Mouse (Mus musculus) intestine, postnatal 0 days (tissue): ENCODE measurements around the gene Hspa4l. TPM values are rescaled to one million over a fixed set of nuclear protein-coding genes. Genes with fewer than 3 reads are reported as not detected.

Experiments used
- ATAC-seq: fragments of 200-750 bp; cut with Nextera tagmentation; 2 replicates; pipeline ENCODE4 v1.8.0; 2017; ENCODE audit warnings: mild to moderate bottlenecking, moderate TSS enrichment, moderate library complexity
- H3K27ac ChIP-seq: fragments of 300-500 bp; sonication (generic); 2 replicates; pipeline ENCODE4 v1.5.1; 2014; ENCODE audit warnings: mild to moderate bottlenecking, low read depth, low read length, moderate library complexity
- H3K27me3 ChIP-seq: fragments of 300-500 bp; sonication (generic); replicated peaks from 2 replicates; pipeline ENCODE4 v1.6.1; 2014; ENCODE audit warnings: low read length, mixed read lengths; ENCODE audit not compliant: control insufficient read depth, insufficient read depth
- H3K36me3 ChIP-seq: fragments of 300-500 bp; sonication (generic); 2 replicates; pipeline ENCODE4 v1.6.1; 2014; ENCODE audit warnings: mild to moderate bottlenecking, moderate library complexity; ENCODE audit not compliant: control insufficient read depth, insufficient read depth
- H3K4me1 ChIP-seq: fragments of 300-500 bp; sonication (generic); replicated peaks from 2 replicates; pipeline ENCODE4 v1.6.1; 2014; ENCODE audit warnings: antibody characterized with exemption, low read length, mixed read lengths; ENCODE audit not compliant: control insufficient read depth, insufficient read depth
- H3K4me2 ChIP-seq: fragments of 300-500 bp; sonication (generic); replicated peaks from 2 replicates; pipeline ENCODE4 v1.6.1; 2014; ENCODE audit warnings: low read depth, mild to moderate bottlenecking, moderate library complexity
- H3K4me3 ChIP-seq: fragments of 300-500 bp; sonication (generic); 2 replicates; pipeline ENCODE4 v1.5.1; 2014; ENCODE audit warnings: low read depth, low read length
- H3K9ac ChIP-seq: fragments of 300-500 bp; sonication (generic); 2 replicates; pipeline ENCODE4 v1.6.1; 2014; ENCODE audit warnings: mild to moderate bottlenecking, low read depth, low read length
- H3K9me3 ChIP-seq: fragments of 300-500 bp; sonication (generic); 2 replicates; pipeline ENCODE4 v1.6.1; 2016; ENCODE audit warnings: mixed run types; ENCODE audit not compliant: control insufficient read depth
- CTCF ChIP-seq: sonication (generic); IDR thresholded peaks from 2 replicates; pipeline ENCODE4 v1.5.1; 2016; ENCODE audit warnings: low read depth, mild to moderate bottlenecking, control low read depth, antibody characterized with exemption, moderate library complexity
- WGBS: fragments of 180-500 bp; shearing (Covaris S2); extraction: QIAGEN DNeasy Blood & Tissue Kit; methylation state at CpG from one replicate; pipeline ENCODE4 v1.1.7; 2014; 5-methylcytosine and 5-hydroxymethylcytosine counted together
- polyA plus RNA-seq: library from polyadenylated mRNA; unstranded; fragments of >200 nt; fragmentation: Nextera tagmentation; extraction: Ambion mirVana; gene quantifications from 2 replicates; pipeline ENCODE4 v1.2.1, GENCODE M21; 2015

Hspa4l gene
- polyA plus RNA-seq, 1 experiment from 2014 or later = 9.2 TPM

DNA sequence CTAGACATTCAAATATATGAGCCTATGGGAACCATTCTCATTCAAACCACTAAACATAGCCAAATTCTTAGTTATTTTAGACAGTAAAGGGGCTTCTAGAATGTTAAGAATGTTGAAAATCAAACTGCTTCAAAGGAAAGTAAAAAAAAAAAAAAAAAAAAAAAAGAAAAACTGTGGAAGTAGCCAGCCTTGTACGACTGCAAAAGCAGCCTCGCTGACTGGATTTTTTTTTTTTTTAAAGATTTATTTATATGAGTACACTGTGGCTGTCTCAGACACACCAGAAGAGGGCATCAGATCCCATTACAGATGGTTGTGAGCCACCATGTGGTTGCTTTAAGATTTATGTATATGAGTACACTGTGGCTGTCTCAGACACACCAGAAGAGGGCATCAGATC is 49.5 kb downstream of the Hspa4l start:
- no peak overlapping the region for H3K4me2 ChIP-seq
- H3K9me3 ChIP-seq = no peaks in the 10 kb centered on the region
- no peak for ATAC-seq
- peak; percentile 12; the same call in 1 of the 2 replicates for TF ChIP-seq CTCF
- no peak overlapping the region for H3K27ac ChIP-seq
- H3K27me3 ChIP-seq = no peaks in the 10 kb centered on the region
- no peak overlapping the region for H3K4me3 ChIP-seq
- H3K36me3 ChIP-seq = 0 out of 2 replicates have a peak, but pooled peaks cover 4% of the 10 kb centered on the region
- H3K4me1 ChIP-seq = no peaks in the 10 kb centered on the region
- WGBS = 89% methylated on average over 2 of the region's 2 CpGs
- no peak overlapping the region for H3K9ac ChIP-seq

DNA sequence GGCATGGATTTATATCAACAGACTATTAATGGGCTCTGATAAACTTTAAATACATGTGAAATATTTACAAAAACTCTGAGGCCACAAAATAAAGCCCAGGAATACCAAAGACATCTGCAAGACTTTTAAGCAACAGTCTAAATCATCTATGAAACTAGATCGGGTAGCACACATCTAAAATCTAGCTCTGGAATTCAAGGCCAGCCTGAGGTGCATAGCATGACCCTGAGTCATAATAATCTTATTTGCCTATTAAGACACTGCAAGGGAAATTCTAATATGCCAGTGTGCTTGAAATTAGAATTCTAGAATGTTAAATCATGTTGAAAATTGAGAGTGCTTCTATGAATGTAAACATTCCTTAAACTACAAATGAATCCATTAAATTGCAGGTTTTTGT is 53.8 kb downstream of the Hspa4l start:
- no peak for TF ChIP-seq CTCF
- no peaks in the 10 kb centered on the region for H3K9me3 ChIP-seq
- no peaks in the 10 kb centered on the region for H3K36me3 ChIP-seq
- WGBS = 68% methylated on average over 1 of the region's 1 CpGs
- H3K27ac ChIP-seq = no peak overlapping the region
- no peak for ATAC-seq
- H3K27me3 ChIP-seq = no peaks in the 10 kb centered on the region
- no peaks in the 10 kb centered on the region for H3K4me1 ChIP-seq
- no peak overlapping the region for H3K9ac ChIP-seq
- no peak overlapping the region for H3K4me3 ChIP-seq
- H3K4me2 ChIP-seq = no peak overlapping the region

DNA sequence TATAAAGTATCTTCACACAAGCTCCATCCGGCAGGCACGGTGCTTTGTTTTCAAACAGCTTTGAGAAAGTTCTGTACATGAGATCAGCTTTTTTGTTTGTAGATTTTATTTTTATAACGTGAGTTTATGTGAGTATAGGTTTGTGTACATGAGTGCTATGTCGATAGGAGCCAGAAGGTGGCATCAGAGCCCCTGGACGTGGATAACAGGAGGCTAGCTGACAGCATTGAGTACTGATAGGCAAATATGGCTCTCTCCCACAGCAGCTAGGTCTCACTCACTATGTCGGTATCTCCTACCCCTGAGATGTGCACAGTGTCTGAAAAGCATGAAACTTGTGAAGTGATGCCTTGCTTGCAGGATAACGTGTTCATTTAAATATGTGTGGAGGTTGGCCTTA is 54.2 kb downstream of the Hspa4l start:
- Histone ChIP-seq H3K4me2 (peak overlapping the region; percentile 98; the same call in 1 of the 2 replicates), H3K27ac (no peak overlapping the region), H3K4me3 (no peak overlapping the region), H3K9me3 (no peaks in the 10 kb centered on the region), H3K9ac (no peak overlapping the region), H3K4me1 (no peaks in the 10 kb centered on the region), H3K27me3 (no peaks in the 10 kb centered on the region), H3K36me3 (no peaks in the 10 kb centered on the region)
- 43% methylated on average over 7 of the region's 7 CpGs for WGBS
- ATAC-seq = no peak
- TF ChIP-seq CTCF = peak; percentile 81

DNA sequence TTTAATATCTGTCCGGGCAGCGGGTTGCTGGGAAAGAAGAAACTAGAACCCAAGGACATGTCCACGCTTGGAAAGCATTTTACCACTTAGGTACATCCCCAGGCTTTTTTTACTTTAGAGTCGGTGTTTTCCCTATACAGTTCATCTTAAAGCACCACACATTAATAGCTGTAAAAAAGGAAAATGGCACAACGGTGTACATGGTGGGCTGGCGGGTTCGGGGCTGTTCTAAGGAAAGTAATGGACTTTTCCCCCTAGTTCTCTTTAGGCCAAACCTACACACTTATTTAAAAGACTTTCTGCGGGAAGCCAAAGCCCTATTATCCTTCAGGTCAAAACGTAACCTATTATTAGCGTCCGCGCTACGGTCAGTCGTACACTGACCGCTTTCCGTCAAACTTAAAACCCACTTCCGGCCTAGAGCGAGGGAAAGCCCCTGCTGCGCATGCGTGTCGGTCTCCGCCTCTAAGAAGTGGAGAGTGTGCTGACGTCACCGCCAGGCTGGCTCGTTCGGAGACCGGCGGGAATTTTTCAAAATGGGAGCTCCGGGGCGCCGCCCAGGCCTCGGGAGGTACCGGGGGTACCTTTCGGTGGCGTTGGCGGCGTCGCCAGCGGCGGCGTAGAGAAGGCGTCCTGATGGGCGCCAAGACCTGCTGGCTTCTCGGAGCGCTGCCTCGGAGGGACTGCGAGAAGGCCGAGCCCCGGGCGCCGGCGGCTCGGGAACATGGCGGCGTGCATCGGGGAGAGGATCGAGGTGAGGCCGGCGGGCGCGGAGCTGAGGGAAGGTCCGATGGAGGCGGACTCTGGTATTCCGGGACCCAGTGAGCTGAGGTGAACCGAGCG is 55.5 kb downstream of the Hspa4l start, which contains the start of gene Plk4:
Gene Plk4, plus strand, starts transcription at position 490 of the 843 bp plus-strand sequence.
- WGBS = 2% methylated on average over 66 of the region's 66 CpGs
- Histone ChIP-seq H3K9ac (peak within 1 kb of the TSS; percentile 70), H3K36me3 (no peaks in the 10 kb centered on the region), H3K9me3 (no peaks in the 10 kb centered on the region), H3K4me1 (no peaks in the 10 kb centered on the region), H3K4me2 (peak within 1 kb of the TSS; percentile 98), H3K27me3 (no peaks in the 10 kb centered on the region), H3K27ac (peak within 1 kb of the TSS; percentile 76), H3K4me3 (peak within 1 kb of the TSS; percentile 89)
- ATAC-seq = peak; percentile 98
- no peak for TF ChIP-seq CTCF

DNA sequence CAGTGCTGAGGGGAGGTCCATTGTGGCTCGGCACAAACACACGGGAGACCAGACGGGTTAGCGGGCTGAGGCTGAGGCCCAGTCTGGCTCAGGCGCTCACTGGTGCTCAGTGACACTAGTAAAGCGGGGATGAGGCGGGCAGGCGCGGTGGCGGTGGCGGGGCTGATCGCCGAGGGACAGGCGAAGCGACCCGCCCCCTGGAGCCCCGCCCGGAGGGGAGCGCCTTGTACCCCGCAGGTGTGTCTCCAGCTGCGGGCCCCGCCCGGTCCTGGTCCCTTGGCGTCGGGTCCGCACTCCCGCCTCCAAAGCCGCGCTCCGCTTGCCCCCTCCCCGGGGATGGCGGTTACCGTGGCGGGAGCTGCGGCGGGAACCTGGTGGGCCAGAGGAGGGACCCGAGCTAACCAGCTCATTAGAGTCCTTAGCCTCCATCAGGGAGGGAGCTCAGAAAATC is 56.1 kb downstream of the Hspa4l start:
- H3K9ac ChIP-seq = peak overlapping the region; percentile 70
- peak overlapping the region; percentile 98 for H3K4me2 ChIP-seq
- no peaks in the 10 kb centered on the region for H3K27me3 ChIP-seq
- peak; percentile 67 for ATAC-seq
- H3K9me3 ChIP-seq = no peaks in the 10 kb centered on the region
- H3K27ac ChIP-seq = peak overlapping the region; percentile 76
- peaks cover 5% of the 10 kb centered on the region; the same call in 1 of the 2 replicates for H3K36me3 ChIP-seq
- no peak for TF ChIP-seq CTCF
- H3K4me1 ChIP-seq = no peaks in the 10 kb centered on the region
- under 1% methylated on average over 31 of the region's 37 CpGs for WGBS
- H3K4me3 ChIP-seq = peak overlapping the region; percentile 89

DNA sequence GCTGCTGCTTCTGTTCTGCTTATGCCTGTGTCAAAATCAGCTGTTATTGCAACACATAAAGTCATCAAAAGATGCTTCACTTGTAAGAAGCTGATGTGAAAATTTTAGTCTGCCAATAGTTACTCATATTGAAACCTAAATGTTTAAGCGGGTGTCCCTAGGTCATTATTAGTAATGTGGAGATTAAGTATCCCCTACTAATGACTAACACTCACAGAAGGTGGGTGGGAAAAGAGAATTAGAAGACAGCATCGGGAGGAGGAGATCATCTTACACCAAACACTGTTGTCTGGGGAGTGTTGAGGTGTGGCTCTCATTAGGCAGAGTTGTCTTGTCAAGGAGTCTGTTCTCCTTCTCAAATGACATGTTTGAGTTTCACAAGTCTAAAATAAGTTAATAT is 62.6 kb downstream of the Hspa4l start:
- Histone ChIP-seq H3K4me3 (no peak overlapping the region), H3K9ac (no peak overlapping the region), H3K36me3 (peaks cover 31% of the 10 kb centered on the region), H3K4me1 (no peaks in the 10 kb centered on the region), H3K27ac (no peak overlapping the region), H3K4me2 (no peak overlapping the region), H3K27me3 (no peaks in the 10 kb centered on the region), H3K9me3 (no peaks in the 10 kb centered on the region)
- no peak for ATAC-seq
- no peak for TF ChIP-seq CTCF
- WGBS = 74% methylated on average over 2 of the region's 2 CpGs
